Mouse (Mus musculus) layer of hippocampus, adult 6 months (tissue): ENCODE measurements around the gene Psg20. TPM values are rescaled to one million over a fixed set of nuclear protein-coding genes. Genes with fewer than 3 reads are reported as not detected.

Experiments
- long read RNA-seq, 2 experiments: library from polyadenylated mRNA; unstranded; transcript quantifications; one replicate each; pipeline ENCODE4 v2.0.0; 2019 to 2020
- polyA plus RNA-seq: library from polyadenylated mRNA; unstranded; fragments of <200 nt; fragmentation: Nextera tagmentation; gene quantifications from 2 replicates; pipeline ENCODE4 v1.2.3, GENCODE M21; 2021

The Psg20 gene
- not detected in 2 replicates for polyA plus RNA-seq
- long read RNA-seq, experiment 1: 0 reads
- long read RNA-seq, experiment 2: 0 reads

DNA sequence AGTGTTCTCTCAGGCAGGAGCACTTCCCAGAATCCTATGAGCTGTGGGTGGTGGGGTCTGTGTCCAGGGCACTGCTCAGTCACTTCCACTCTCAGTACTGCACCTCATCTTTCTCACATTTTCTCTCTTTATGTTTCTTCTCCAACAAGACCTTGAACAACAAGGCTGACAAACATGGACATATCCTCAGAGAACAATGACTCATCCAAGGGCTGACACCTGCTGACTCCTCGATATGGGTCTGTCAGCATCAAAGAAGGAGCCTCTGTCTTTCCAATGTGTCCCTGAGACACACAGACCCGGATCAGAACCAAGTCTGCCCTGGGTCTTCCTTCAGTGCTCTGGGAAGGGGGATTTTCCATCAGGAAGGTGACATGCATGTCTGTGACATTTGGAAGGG is at the start of gene Psg20:
Gene Psg20, minus strand, starts transcription at position 101 of the 400 bp plus-strand sequence.

DNA sequence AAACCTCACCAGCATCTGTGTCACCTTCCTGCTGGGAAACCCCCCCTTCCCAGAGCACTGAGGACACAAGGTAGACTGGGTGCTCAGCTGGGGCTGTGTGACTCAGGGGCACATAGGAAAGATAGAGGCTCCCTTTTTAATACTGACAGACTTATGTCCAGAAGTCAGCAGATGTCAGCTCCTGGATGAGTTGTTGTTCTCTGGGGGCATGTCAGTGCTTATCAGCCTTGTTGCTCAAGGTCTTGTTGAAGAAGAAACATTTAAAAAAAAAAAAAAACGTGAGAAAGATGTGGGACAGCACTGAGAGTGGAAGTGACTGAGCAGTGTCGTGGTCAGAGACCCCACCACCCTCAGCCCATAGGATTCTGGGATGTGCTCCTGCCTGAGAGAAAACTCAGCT is 31.8 kb upstream of the Psg20 start, which contains the start of gene Psg22:
Gene Psg22, plus strand, starts transcription at position 301 of the 400 bp plus-strand sequence.

DNA sequence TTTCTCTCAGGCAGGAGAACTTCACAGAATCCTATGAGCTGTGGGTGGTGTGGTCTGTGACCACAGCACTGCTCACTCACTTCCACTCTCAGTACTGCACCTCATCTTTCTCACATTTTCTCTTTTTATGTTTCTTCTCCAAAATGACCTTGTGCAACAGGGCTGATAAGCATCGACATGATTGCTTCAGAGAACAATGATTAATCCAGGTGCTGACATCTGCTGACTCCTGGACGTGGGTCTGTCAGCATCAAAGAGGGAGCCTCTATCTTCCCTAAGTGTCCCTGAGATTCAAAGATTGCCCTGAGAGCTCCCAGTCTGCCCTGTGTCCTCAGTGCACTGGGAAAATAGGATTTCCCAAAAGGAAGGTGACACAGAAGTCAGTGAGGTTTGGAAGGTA is 29.4 kb downstream of the Psg20 start, which contains the start of gene Psg21:
Gene Psg21, minus strand, starts transcription at position 101 of the 400 bp plus-strand sequence.

Other genes with a start within 250 kb of the Psg20 start
- not detected in 2 replicates for gene Psg26, start 202.0 kb downstream of the Psg20 start, polyA plus RNA-seq
- gene Psg25, start 153.9 kb downstream of the Psg20 start, polyA plus RNA-seq: not detected in 2 replicates
- not detected in 2 replicates for gene Psg27, start 118.9 kb downstream of the Psg20 start, polyA plus RNA-seq
- not detected in 2 replicates for gene Psg23, start 69.7 kb downstream of the Psg20 start, polyA plus RNA-seq
- gene Psg21, start 29.5 kb downstream of the Psg20 start, polyA plus RNA-seq: not detected in 2 replicates
- not detected in 2 replicates for gene Psg22, start 31.9 kb upstream of the Psg20 start, polyA plus RNA-seq
- gene Psg19, start 112.3 kb upstream of the Psg20 start, polyA plus RNA-seq: not detected in 2 replicates
- gene Psg17, start 135.4 kb upstream of the Psg20 start, polyA plus RNA-seq: not detected in 2 replicates
- gene Mill2, start 153.8 kb upstream of the Psg20 start, polyA plus RNA-seq: 0.51 and 0.70 TPM in 2 replicates
- 8.7 and 9.9 TPM in 2 replicates for gene Pglyrp1, start 185.1 kb upstream of the Psg20 start, polyA plus RNA-seq
- gene Ccdc61, start 224.2 kb upstream of the Psg20 start, polyA plus RNA-seq: 12.1 and 13.0 TPM in 2 replicates
- 3.8 and 4.1 TPM in 2 replicates for gene Nova2, start 239.7 kb upstream of the Psg20 start, polyA plus RNA-seq